Mouse (Mus musculus) MN1 (cell line): Measurements from ENCODE around the gene Scamp1.
A peak's percentile ranks its signal among the peaks of the same experiment; 100 is the strongest.

ENCODE experiments used
- DNase-seq: peaks from one replicate; pipeline ENCODE4 v3.0.0-alpha.2; 2016; ENCODE audit warnings: low spot score

Gene Scamp1

DNA sequence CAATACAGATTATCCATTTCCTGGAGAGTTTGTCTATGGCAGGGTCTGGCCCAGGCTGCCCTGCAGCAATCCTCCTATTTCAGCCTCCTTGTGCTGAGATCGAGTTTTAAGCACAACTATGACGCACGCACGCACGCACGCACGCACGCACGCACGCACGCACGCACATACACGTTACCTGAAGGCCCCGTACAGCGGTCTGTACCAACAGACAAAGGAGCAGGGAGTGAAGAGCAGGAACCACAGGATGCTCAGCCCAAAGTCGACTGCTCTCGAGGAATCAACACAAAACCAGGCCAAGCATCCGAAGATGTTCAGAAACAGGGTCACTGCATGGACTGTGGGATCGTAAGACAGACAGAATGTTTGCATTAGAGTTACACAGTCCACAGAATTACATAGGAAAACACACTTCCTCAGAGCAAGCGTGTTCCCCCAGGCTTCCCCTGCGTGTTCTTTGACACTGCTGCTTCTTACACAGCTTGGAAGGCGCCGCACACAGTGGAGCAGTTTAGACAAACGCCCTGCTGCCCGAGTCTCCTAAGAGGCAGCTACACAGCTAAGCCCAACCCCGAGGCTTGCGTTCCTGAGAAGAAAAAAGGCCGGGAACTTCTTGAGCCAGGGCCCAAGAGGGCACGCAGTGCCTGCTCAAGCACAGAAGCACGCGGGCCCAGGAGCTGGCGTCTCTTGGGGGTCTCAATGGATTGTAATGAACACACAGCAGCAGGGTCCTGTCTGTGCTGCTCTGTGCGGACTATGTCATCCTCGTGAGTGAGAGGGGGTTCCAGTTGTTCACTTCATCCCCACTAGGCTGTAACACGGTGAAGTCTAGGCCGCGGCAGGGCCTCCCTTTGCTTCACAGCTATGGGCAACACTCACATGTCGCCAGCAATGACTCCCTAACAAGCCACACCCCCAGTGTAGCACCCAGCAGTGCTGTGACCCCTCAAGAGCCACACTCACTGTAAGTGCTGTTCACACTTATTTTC, 60.6 kb downstream of the Scamp1 start:
- DNase-seq = no peak

DNA sequence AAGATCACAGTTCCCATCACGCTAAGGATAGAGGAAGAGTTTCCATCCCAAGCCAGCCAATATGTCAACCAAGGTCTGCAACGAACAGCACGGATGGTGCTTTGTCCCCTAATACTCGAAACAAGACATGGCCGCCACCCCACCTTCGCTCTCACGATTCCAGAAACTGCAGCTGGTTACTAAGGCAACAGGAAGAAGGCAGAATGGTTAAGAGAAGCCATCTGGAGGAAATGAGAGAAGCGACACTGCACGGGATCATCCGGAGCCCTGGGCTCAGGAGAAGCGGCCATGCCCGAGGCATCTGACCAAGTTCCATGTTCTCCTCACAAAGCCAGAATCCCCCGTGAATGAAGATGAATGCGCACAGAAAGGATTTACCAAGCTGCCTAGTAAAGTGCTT, 62.0 kb downstream of the Scamp1 start:
- peak; percentile 26 for DNase-seq

DNA sequence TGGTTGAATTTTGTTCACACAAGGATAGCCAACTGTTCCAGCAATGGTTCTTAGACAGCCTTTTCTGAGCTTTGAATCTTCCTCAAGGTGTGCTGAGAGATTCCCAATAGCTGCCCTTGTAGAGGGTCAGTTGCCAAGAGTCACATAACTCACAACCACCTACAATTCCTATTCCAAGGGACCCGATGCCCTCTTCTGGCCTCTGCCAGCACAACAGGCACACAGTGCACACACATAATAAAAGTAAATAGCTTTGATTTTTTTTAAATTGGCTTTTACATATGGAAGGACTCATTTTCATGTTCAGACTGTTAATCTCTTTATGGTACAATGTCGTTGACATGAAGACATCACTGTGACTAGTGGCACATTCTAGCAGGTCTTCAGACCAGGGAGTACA, 72.9 kb downstream of the Scamp1 start:
- no peak for DNase-seq

DNA sequence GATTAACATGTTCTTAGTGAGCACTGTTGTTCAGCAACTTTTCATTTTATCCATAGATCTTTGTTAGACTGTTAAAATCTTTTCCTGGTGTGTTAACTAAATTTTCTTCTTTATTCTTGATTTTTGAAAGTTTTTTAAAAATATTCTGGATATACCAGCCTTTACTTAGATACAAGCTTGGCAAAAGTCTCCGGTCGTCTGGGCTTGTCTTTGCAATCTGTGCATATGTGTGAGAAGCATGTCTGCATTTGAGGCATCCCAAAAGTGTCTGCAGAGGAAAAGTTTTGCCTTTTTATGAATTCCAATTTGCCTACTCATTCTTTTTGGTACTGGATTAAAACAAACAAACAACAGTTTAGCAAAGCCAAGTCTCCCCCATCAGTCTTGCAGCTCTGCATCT, 73.5 kb downstream of the Scamp1 start:
- DNase-seq = no peak

DNA sequence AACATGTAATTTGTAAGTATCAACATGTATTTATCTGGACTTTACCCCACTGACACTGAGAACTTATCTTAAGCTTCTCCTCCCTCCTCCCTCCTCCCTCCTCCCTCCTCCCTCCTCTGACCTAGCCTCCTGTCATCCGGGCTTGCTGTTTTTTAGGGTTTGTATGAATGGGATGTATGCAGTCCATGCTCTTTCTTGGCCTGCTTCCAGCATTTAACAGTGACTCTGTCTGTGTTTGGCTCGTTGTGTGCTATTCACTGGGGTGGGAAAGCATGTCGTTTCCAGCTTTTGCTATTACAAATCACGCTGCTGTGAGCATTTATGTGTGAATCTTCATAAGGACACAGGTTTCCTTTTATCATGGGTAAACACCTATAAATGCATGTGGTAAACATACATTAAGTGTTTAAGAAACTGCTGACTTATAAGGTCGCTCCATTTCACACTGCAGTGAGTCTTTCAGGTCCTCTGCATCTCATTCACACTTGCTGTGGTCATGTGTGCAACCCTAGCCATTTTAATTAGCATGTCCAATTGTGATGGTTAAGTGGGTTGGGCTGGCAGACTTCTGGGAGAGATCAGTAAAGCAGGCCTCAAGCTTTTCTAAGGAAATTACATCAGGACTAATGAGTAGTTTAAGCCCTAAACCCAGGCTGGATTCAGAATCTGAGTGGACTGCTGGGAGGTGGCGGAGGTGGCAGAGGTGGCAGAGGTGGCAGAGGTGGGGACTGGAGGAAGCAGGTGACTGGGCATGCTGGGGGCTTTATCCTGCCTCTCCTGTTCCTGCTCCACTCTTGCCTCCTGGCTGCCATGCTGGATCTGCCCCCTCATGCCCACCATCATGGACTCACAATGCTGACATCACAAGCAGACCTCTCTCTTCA, 74.2 kb downstream of the Scamp1 start:
- DNase-seq = peak; percentile 26

DNA sequence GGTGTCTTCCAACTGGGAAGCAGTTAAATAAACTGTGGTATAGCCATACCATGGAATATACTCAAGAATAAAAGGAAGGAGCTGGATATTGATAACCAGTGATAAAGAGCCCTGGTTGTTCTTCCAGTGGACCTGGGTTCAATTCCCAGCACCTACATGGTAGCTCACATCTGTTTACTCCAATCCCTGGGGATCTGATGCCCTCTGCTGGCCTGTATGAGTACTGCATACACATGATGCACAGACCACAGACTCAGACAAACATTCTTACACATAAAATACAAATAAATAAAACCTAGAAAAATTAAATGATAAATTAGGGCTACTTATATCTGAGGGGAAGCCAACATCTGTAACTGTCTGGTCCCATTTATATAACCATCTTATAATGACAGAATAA, 76.8 kb downstream of the Scamp1 start:
- DNase-seq = no peak

DNA sequence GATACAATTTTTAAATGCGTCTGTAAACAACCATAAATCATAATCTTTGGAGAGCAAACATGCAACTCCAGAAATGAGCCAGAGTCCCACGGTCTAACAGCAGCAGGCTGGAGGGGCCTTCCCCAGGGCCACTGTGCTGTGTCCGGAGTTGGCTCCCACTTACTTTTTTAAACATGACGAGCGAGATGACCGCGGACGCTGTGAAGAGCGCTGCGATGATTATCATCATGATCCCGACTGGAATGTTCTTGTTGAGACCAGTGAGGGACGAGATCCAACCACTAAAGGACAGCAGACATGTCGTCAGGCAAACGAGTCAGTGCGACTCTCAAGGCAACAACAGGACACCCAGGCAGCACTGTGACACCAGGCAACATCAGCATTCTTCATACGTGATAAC, 77.7 kb downstream of the Scamp1 start:
- DNase-seq = no peak

DNA sequence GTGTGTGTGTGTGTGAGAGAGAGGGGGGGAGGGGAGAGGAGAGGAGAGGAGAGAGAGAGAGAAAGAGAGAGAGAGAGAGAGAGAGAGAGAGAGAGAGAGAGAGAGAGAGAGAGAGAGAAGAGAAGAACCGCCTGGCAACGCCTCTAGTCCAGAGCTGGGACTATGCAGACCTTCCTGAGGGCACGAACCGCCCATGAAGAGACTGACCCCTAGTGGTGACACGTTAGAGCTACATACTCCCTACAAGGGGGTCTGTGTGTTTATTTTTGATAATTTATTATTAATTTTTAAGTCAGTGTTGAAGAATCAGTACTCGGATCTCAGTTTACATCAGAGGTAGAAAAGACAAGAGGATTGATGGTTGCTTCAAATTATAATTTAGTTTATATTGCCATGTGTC, 80.4 kb downstream of the Scamp1 start:
- peak; percentile 71 for DNase-seq

DNA sequence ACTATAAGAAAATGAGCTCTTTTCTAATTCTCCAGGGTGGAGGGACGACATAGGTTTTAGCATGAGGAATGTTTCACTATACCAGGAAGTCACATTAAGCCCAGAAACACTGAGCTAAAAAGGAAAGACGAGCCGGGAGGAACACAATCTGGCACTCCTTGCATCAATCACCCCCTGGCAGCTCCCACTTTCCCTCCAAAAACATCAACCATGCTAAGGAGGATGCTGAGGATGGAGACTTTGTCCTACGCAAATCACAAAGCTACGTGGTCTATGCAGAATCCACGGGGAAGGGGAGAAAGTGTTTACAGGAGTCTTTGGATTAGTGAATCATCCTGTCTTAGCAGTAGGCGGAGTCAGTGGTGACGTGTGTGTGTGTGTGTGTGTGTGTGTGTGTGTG, 85.8 kb downstream of the Scamp1 start:
- DNase-seq = no peak

DNA sequence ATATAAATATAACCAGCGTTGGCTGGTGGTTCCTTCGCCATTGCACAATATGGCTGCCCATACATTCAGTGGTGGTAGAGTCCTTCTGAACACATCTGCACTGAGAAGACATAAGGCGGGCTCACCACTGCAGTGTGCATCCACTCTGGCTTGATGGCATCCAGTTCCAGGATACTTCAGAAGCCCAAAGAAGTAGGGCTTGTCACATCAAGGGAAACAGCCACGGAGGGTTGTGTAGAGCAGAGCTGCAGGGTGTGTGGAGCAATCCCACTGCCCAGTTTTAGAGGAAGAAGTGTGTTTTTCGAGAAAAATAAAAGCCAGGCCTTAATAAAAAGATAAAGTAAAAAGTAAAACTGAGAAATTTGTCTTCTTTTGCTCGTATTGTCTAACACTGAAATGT, 87.0 kb downstream of the Scamp1 start:
- DNase-seq = no peak

DNA sequence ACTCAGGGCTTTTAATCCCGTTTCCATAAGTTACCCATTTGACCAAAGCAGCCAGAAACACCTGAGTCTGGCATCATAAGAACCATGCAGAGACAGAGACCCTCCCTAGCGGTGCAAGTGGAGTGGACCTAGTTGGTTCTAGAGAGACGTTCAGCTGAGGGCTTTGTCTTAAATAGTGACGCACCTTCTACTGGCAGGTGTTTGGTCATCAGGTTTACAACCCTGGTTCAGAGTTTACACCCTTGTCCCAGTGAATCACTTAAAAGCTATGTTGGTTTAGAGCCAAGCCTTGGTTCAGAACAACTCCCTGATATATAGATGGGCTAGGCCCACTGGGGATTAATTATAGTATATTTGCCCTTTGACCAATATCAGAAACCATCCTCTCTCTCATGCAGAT, 92.4 kb downstream of the Scamp1 start:
- no peak for DNase-seq

DNA sequence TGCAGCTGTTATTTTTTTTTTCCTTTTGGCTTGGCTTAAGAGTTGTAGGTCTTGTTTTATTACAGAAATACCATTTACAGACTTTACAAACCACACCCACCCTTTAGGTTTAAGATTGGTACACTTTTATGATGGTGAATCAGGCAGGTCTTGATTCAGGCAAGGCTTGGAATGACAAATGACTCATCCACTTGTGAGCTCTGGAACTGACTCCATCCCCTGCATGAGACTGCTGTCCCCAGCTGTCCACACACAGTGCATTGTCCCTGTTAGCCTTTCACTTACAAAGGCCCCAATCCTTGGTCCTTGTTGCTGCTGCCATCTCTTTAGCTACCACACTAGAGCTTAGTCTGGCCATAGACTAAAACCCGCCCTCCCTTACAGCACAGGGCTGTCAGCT, 95.3 kb downstream of the Scamp1 start:
- DNase-seq = no peak

DNA sequence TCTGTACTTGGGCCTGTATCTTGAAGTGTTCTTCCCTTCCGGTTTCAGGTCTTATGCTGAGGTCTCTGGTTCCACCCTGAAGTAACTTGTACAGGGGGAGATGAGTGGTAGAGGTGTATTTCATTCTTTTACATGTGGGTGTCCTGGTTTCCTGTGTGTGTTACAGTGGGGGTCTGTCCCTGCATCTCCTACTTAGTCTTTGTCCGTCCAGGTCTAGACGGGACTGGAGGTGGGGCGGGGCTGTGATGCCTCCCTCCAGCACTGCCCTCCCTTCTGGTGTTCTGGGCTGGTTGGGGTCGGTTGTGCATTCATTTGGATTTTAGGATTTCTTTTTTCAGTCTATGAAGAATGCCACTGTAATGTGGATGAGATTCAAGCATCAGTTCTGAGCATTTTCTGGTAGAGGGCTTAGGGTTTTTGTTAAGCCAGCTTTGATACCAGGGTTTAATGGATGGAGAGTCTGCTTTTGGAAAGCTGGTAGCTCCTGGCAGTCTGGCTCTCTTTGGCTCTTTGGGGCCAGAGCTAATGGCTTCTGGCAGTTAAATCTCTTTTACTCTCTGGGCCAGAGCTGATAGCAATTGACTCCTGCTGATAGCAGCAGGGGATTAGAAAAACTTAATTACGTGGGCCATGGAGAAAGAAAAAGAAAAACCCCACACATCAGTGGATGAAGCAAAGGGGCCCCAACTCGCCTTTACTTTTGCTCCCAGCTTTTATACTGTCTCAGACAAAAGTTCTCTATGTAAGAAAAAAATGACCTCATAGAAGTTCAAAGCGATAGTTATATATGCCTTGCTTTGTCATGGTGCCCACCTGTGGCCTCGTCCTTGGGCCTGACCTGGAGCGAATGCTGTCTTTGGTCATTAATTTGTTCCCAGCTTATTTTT, 97.2 kb downstream of the Scamp1 start:
- no peak for DNase-seq

DNA sequence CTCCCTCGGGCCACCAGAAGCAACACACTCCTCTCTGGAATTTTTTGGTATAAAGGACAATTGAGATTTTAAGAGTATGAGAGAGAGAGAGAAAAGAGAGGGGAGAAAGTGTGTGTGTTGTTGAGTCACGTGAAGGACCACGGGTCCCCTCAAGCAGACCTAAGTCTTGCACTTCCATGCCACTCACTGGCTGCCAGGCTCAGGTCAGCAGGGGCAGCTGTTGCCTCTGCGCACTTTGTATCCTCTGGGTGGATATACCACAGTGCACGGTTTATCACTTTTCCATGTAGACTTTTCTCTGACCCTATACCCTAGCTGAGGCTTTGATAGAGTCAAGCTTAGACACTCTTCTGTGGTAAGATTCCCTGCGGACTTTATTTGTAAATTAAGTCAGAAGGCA, 100.0 kb downstream of the Scamp1 start:
- DNase-seq = no peak

DNA sequence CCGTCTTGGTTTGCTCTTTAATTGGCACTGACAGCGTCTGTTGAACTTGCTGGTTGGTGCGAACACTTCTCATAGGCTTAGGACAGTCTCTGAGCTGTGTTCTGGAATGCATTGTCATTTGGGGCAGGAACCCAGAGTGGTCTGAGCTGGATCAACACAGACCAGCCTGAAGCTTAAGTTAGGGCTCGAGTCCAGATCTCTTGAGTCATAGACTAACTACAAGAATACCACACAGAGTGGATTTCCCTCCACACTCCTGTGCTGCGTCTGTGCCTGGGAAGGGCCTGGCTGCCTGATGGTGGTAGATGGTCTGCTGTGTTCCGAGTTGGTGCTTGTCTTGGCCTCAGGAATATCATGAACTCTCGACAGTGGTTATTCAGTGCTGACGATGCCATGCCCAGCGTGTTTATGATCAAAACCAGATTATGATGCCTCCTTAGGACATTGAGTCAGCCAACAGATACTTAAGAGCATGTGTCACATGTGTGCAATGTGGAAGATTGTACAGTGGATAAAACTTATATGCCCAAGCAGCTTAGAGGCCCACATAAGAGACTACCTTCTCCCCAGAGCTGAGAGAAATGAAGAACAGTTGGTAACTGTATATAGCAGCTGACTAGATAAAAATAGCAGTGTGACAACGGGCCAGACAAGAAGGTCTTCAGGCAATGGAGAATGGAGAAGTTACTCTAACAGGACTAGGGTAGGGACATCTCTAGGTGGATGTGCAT, 100.8 kb downstream of the Scamp1 start:
- no peak for DNase-seq

DNA sequence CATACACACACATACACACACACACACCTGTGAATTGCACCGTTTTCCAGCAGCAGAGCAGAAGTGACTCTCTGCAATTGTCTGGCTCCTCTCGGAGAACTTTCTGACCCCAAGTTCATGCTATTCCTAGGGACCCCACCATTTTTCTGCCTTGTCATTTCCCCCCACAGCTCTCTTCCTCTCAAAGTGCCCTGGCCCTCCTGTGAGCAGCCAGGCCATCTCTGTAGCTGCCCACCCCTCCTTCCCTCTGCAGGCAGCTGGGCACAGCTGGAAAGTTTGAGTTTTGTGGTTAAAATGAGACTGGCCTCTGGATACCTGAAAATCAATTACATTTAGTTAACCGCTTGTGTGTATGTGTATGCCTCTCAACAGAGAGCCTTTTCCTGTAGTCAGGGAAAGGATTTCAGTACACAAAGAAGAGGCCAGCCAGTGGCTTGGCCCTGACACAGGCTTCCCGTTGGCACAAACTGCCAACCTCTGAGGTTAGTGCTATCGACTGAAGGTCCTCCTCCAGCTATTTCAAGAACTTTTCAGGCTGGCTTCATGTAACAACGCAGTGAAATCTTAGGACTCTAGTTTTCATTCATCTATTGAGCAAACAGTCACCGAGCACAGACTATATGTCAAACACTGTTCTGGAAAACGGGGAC, 102.2 kb downstream of the Scamp1 start:
- DNase-seq = no peak

DNA sequence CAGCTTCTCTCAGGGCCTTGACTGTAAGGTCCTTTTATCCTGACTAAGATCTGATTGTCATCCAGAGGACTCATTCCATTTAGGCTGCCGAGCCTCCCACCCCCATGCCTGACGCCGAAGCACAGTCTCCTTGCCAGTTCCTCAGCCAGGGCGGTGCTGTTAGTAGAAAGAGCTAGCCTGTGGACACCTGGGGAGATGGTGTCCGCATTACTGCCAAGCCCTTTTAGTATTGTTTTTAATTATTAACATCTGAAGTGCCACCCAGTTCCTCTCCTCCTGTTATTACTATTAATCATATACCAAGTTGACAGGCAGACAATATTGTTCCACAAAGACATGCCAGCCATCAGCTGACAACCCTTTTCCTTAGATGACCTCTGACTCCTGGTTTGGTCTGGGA, 103.6 kb downstream of the Scamp1 start:
- DNase-seq = no peak

DNA sequence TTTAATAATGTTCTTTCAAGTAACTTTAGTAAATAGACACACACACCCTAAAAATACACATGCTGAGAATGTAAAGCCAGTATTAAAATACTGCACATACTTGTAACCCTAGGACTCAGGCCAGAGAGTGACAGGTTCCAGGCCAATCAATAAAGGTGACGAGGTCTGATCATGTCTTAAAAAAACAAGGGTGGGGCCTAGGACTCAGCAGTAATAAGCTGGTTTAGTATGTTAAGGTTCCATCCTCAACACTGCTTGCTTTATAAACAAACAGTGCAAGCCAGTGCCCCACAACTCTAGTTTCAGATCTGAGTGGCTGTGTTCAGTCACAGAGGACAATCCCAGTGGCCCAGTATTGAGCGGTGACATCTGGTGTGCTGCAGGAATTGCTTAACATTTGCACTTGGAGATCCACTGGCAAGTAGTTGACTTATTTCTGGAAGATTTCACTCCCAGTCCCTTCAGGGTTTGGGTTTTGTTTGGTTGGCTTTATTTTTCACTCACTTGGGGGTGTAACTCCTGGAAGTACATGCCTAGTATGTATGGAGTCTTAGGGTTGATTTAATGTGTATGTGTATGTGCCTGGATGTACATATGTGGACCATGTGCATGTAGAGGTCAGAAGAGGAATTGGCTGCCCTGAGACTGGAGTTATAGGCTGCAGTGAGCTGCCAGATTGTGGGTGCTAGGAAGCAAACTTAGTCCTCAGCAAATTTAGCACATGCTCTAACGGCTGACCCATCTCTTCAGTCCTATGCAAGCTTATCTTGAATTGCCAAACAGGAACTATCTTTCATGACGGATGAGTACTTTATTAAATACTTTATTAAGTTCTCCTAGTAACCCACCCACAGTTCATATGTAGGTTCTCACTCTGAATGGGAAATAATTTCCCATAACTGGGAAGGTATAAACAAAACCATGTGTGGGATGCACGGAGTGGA, 104.9 kb downstream of the Scamp1 start:
- no peak for DNase-seq

DNA sequence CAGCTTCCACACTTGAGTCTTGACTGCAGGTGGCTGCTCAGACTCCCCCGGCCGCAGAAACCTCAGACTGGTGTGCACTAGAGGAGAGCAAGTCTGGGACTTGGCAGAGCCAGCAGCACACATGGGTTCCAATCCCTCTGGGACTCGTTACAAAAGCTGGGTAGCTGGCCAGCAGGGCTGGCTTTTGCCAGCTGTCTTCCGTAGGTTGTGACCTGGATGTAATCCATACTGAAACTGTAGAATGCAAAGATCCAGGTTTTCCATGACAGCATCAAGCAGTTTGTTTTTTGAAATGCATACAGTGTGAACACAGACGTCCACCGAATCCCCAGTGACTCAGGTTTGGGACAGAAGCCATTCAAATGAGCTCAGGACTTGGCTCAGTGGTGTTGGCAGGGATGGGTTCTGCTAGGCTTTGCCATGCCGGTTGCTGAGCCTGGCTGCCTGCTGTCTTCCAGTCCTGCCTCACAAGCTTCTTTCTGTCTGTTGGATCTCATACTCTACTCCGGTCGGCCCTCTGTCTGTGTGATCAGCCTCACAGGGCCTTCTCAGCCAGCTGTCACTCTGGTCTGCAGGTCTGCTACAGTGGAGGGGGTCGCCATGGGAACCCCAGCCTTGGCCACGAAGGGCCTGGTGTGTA, 107.1 kb downstream of the Scamp1 start:
- peak; percentile 89 for DNase-seq
